9 mouse cellular contexts compared by ENCODE assay signal in genomic region chr10:121330940-121331339, GRCm38 (mm10). TPM values are rescaled to one million over a fixed set of nuclear protein-coding genes. Genes with fewer than 3 reads are reported as not detected.
DNase-seq lines count a peak whose midpoint lies in the region; ATAC-seq and TF ChIP-seq lines count a peak whose summit lies in the region.
"Had no signal": no experiment of that assay in that cellular context is flagged by ENCODE, and none has a peak within 500 bp of the region (broad histone marks: within the 10 kb centered on the region; RNA-seq: fewer than 3 reads in every experiment).

No protein-coding gene starts in this region.

- TF ChIP-seq POLR2A in cerebellum, adult 2 months (IDR thresholded peaks at IDR 0.05; ENCODE audit: borderline replicate concordance, insufficient read depth, low read length) = no peak
- TF ChIP-seq POLR2A in thymus, adult 2 months (IDR thresholded peaks at IDR 0.05; ENCODE audit: control insufficient read depth, extremely low read depth, insufficient read depth, low read length, poor library complexity) = no peak

- H3K4me3 ChIP-seq in midbrain, embryonic 10.5 days = no peak overlapping the region
- H3K4me3 ChIP-seq in midbrain, embryonic 15.5 days = no peak overlapping the region
- H3K4me3 ChIP-seq in cerebellum, adult 2 months (replicated peaks; ENCODE audit: insufficient read depth, low read depth, low read length) = no peak overlapping the region
- no peak overlapping the region for H3K4me3 ChIP-seq in thymus, adult 2 months (ENCODE audit: control insufficient read depth, insufficient read depth, low read length)
- H3K4me3 ChIP-seq: megakaryocyte, embryonic 14.5 days had no signal

- WGBS in midbrain, embryonic 10.5 days = 15% methylated on average over 7 of the region's 7 CpGs
- 12% methylated on average over 7 of the region's 7 CpGs for WGBS in midbrain, embryonic 15.5 days
- 11% methylated on average over 7 of the region's 7 CpGs for WGBS in cerebellum, adult 2 months
- 15% methylated on average over 7 of the region's 7 CpGs for WGBS in thymus, adult 2 months

- no peak overlapping the region for H3K9ac ChIP-seq in midbrain, embryonic 15.5 days

- H3K36me3 ChIP-seq in midbrain, embryonic 10.5 days = no peaks in the 10 kb centered on the region; the same call in 1 of the 2 replicates
- H3K36me3 ChIP-seq in midbrain, embryonic 15.5 days (replicated peaks) = no peaks in the 10 kb centered on the region
- H3K36me3 ChIP-seq in thymus, adult 2 months (ENCODE audit: control insufficient read depth, insufficient read depth, low read length) = no peaks in the 10 kb centered on the region

- no peaks in the 10 kb centered on the region for H3K27me3 ChIP-seq in midbrain, embryonic 10.5 days (ENCODE audit: low read depth, poor library complexity, severe bottlenecking)
- H3K27me3 ChIP-seq in midbrain, embryonic 15.5 days (replicated peaks) = no peaks in the 10 kb centered on the region
- no peaks in the 10 kb centered on the region for H3K27me3 ChIP-seq in cerebellum, adult 2 months (ENCODE audit: control insufficient read depth, insufficient read depth, low read length)
- no peaks in the 10 kb centered on the region for H3K27me3 ChIP-seq in thymus, adult 2 months (ENCODE audit: control insufficient read depth, insufficient read depth, low read length)

- no peak overlapping the region for H3K27ac ChIP-seq in midbrain, embryonic 10.5 days (replicated peaks)
- no peak overlapping the region for H3K27ac ChIP-seq in midbrain, embryonic 15.5 days
- H3K27ac ChIP-seq in cerebellum, adult 2 months (ENCODE audit: insufficient read depth, low read length) = no peak overlapping the region
- H3K27ac ChIP-seq in thymus, adult 2 months (ENCODE audit: control insufficient read depth, insufficient read depth, low read length) = no peak overlapping the region

- peaks cover 3% of the 10 kb centered on the region; the same call in 1 of the 2 replicates for H3K9me3 ChIP-seq in midbrain, embryonic 10.5 days (replicated peaks)
- H3K9me3 ChIP-seq in midbrain, embryonic 15.5 days = no peaks in the 10 kb centered on the region

- no peak overlapping the region for H3K4me2 ChIP-seq in midbrain, embryonic 15.5 days

- peak; percentile 86 for TF ChIP-seq CTCF in cerebellum, adult 2 months (IDR thresholded peaks at IDR 0.05; ENCODE audit: borderline replicate concordance, insufficient read depth, low read depth, low read length)
- TF ChIP-seq CTCF in thymus, adult 2 months (IDR thresholded peaks at IDR 0.05; ENCODE audit: borderline replicate concordance, control insufficient read depth, extremely low read depth, insufficient read depth, low read length, poor library complexity) = peak; percentile 69; the same call in 1 of the 2 replicates

- ATAC-seq in midbrain, embryonic 15.5 days (replicated peaks) = no peak
- peak; percentile 59; the same call in 1 of the 2 replicates for ATAC-seq in monocyte, adult 5-6 weeks (replicated peaks; ENCODE audit: insufficient number of reproducible peaks, low FRiP score, low TSS enrichment, poor library complexity, severe bottlenecking)

- no peaks in the 10 kb centered on the region for H3K4me1 ChIP-seq in midbrain, embryonic 10.5 days
- no peaks in the 10 kb centered on the region for H3K4me1 ChIP-seq in midbrain, embryonic 15.5 days
- no peaks in the 10 kb centered on the region for H3K4me1 ChIP-seq in cerebellum, adult 2 months (ENCODE audit: control insufficient read depth, insufficient read depth, low read length)
- no peaks in the 10 kb centered on the region for H3K4me1 ChIP-seq in thymus, adult 2 months (replicated peaks; ENCODE audit: control insufficient read depth, insufficient read depth, low read length)

- DNase-seq in midbrain, embryonic 10.5 days (ENCODE audit: low spot score) = peak; percentile 74
- peak; percentile 39 for DNase-seq in Muller cell, postnatal 12 days (ENCODE audit: inconsistent ontology term)
- DNase-seq in cerebellum, adult 2 months = peak; percentile 56 to 78
- DNase-seq in gastrocnemius, postnatal 10 days = peak; percentile 75
- peak; percentile 49 to 85 for DNase-seq in layer of hippocampus, postnatal 25 days (ENCODE audit: extremely low spot score in 1 of 2, low spot score in 1 of 2)
- peak; percentile 72 for DNase-seq in thymus, adult 2 months

RNA-seq across cellular contexts. Expression of gene Tbc1d30, which starts 20.1 kb away (rescaled TPM):
- polyA plus RNA-seq in midbrain, embryonic 10.5 days (2016; fragmentation: Nextera tagmentation; extraction: Ambion mirVana) = 1.1 and 2.2 TPM in 2 replicates
- polyA plus RNA-seq in midbrain, embryonic 15.5 days (2015; fragmentation: Nextera tagmentation; extraction: Ambion mirVana) = 12.7 and 14.1 TPM in 2 replicates
- polyA plus RNA-seq in cerebellum, adult 2 months (2012; rRNA removed) = 25.8 and 26.0 TPM in 2 replicates
- total RNA-seq in gastrocnemius, postnatal 10 days (2021) = under 1 TPM; 0.86 to 0.87 TPM
- 10 to 100 TPM; 40.7 to 41.3 TPM for total RNA-seq in layer of hippocampus, postnatal 25 days (2021)
- total RNA-seq in monocyte, adult 5-6 weeks (2017) = 4.9 to 18.6 TPM (median 9.3 TPM) in 3 replicates
- 0.51 and 0.68 TPM in 2 replicates for polyA plus RNA-seq in thymus, adult 2 months (2012; rRNA removed)

RNA-seq across cellular contexts. Expression of gene Gns, which starts 34.0 kb away (rescaled TPM):
- 35.8 and 36.4 TPM in 2 replicates for polyA plus RNA-seq in midbrain, embryonic 10.5 days (2016; fragmentation: Nextera tagmentation; extraction: Ambion mirVana)
- 38.8 and 40.7 TPM in 2 replicates for polyA plus RNA-seq in midbrain, embryonic 15.5 days (2015; fragmentation: Nextera tagmentation; extraction: Ambion mirVana)
- 48.6 and 49.2 TPM in 2 replicates for polyA plus RNA-seq in cerebellum, adult 2 months (2012; rRNA removed)
- 10 to 100 TPM; 43.5 to 57.5 TPM for total RNA-seq in gastrocnemius, postnatal 10 days (2021)
- 10 to 100 TPM; 74.7 to 78.3 TPM for total RNA-seq in layer of hippocampus, postnatal 25 days (2021)
- total RNA-seq in monocyte, adult 5-6 weeks (2017) = 88.0 to 114 TPM (median 88.1 TPM) in 3 replicates
- 72.1 and 123 TPM in 2 replicates for polyA plus RNA-seq in thymus, adult 2 months (2012; rRNA removed)
